Mouse (Mus musculus) CH12.LX (cell line): ENCODE results near the gene Tmem138. TPM values are rescaled to one million over a fixed set of nuclear protein-coding genes. Genes with fewer than 3 reads are reported as not detected.

ENCODE experiments used
- DNase-seq: peaks from one replicate; pipeline ENCODE4 v3.0.0-alpha.2; 2013; ENCODE audit errors: extremely low read depth
- H3K27ac ChIP-seq: 2 replicates; pipeline ENCODE4 v1.5.1; 2012; ENCODE audit warnings: low read depth, mild to moderate bottlenecking, control low read depth, moderate library complexity; ENCODE audit not compliant: insufficient read depth
- H3K27me3 ChIP-seq: replicated peaks from 2 replicates; pipeline ENCODE3; 2012; ENCODE audit warnings: inconsistent platforms
- H3K36me3 ChIP-seq, 2 experiments: replicated peaks in 1 of 2; 2 replicates each; pipeline versions ENCODE3 to v1.6.1; 2012; ENCODE audit warnings: inconsistent platforms in 1 of 2, low read length in 1 of 2, mild to moderate bottlenecking in 1 of 2, mixed read lengths in 1 of 2, moderate library complexity in 1 of 2; ENCODE audit not compliant: control insufficient read depth in 1 of 2, insufficient read depth in 1 of 2
- H3K4me1 ChIP-seq, 2 experiments: 2 replicates each; pipeline ENCODE4 v1.6.1; 2012; ENCODE audit warnings: inconsistent platforms in 1 of 2, moderate library complexity in 1 of 2; ENCODE audit not compliant: insufficient read depth in 2 of 2, control insufficient read depth in 1 of 2
- H3K4me2 ChIP-seq: 2 replicates; pipeline ENCODE4 v1.6.1; 2012; ENCODE audit warnings: low read depth, mild to moderate bottlenecking, control low read depth; ENCODE audit not compliant: poor library complexity, insufficient read depth, severe bottlenecking
- H3K4me3 ChIP-seq, 3 experiments: fragments of 150-350 bp in 1 of 3; sonication (generic) in 1 of 3; replicated peaks in 1 of 3; 2 replicates each; pipeline versions ENCODE3 to v1.5.1; 2011 to 2012; ENCODE audit warnings: low read depth in 2 of 3, low read length in 2 of 3, mild to moderate bottlenecking in 2 of 3, moderate library complexity in 2 of 3, control low read depth in 1 of 3, improper control_type of control experiment in 1 of 3, inconsistent platforms in 1 of 3, mixed read lengths in 1 of 3; ENCODE audit not compliant: poor library complexity in 1 of 3
- H3K79me2 ChIP-seq: replicated peaks from 2 replicates; pipeline ENCODE4 v1.6.1; 2012; ENCODE audit warnings: mild to moderate bottlenecking, moderate library complexity; ENCODE audit not compliant: control insufficient read depth, poor library complexity, insufficient read depth, severe bottlenecking; ENCODE audit errors: extremely low read depth
- H3K9ac ChIP-seq: 2 replicates; pipeline ENCODE4 v1.6.1; 2012; ENCODE audit warnings: low read depth, mild to moderate bottlenecking, control low read depth, moderate library complexity; ENCODE audit not compliant: insufficient read depth
- H3K9me3 ChIP-seq: replicated peaks from 2 replicates; pipeline ENCODE3; 2012; ENCODE audit warnings: low read length, inconsistent platforms, mixed read lengths
- BHLHE40 ChIP-seq: IDR thresholded peaks from 2 replicates; pipeline ENCODE4 v1.6.1; 2011; ENCODE audit warnings: mild to moderate bottlenecking, low read depth, low read length, improper control_type of control experiment
- CHD1 ChIP-seq: IDR thresholded peaks from 2 replicates; pipeline ENCODE4 v1.6.1; 2012; ENCODE audit warnings: low read depth, low read length, improper control_type of control experiment, inconsistent platforms
- CHD2 ChIP-seq: IDR thresholded peaks from 2 replicates; pipeline ENCODE4 v1.6.1; 2011; ENCODE audit warnings: low read length, improper control_type of control experiment
- ELF1 ChIP-seq: IDR thresholded peaks from 2 replicates; pipeline ENCODE4 v1.6.1; 2014; ENCODE audit warnings: low read depth, mild to moderate bottlenecking, inconsistent platforms, low read length, improper control_type of control experiment
- EP300 ChIP-seq: IDR thresholded peaks from 2 replicates; pipeline ENCODE4 v1.6.1; 2011; ENCODE audit warnings: low read length, improper control_type of control experiment
- ETS1 ChIP-seq: conservative IDR thresholded peaks from 2 replicates; pipeline ENCODE4 v1.6.1; 2012; ENCODE audit warnings: low read depth, mild to moderate bottlenecking, inconsistent platforms, low read length, improper control_type of control experiment, moderate library complexity
- HCFC1 ChIP-seq: IDR thresholded peaks from 2 replicates; pipeline ENCODE4 v1.6.1; 2012; ENCODE audit warnings: low read depth, mild to moderate bottlenecking, inconsistent platforms, low read length, improper control_type of control experiment
- IRF4 ChIP-seq: IDR thresholded peaks from 2 replicates; pipeline ENCODE4 v1.6.1; 2014; ENCODE audit warnings: low read depth, mild to moderate bottlenecking, inconsistent platforms, low read length, improper control_type of control experiment
- MAFK ChIP-seq: IDR thresholded peaks from 2 replicates; pipeline ENCODE4 v1.6.1; 2011; ENCODE audit warnings: low read length, improper control_type of control experiment; ENCODE audit not compliant: insufficient replicate concordance
- MAZ ChIP-seq: IDR thresholded peaks from 2 replicates; pipeline ENCODE4 v1.6.1; 2012; ENCODE audit warnings: low read depth, mild to moderate bottlenecking, inconsistent platforms, low read length, improper control_type of control experiment, moderate library complexity
- MEF2A ChIP-seq: IDR thresholded peaks from 2 replicates; pipeline ENCODE4 v1.6.1; 2014; ENCODE audit warnings: low read depth, mild to moderate bottlenecking, inconsistent platforms, low read length, improper control_type of control experiment, borderline replicate concordance
- MXI1 ChIP-seq: IDR thresholded peaks from 2 replicates; pipeline ENCODE4 v1.6.1; 2011; ENCODE audit warnings: mild to moderate bottlenecking, low read depth, low read length, improper control_type of control experiment
- MYC ChIP-seq: IDR thresholded peaks from 2 replicates; pipeline ENCODE4 v1.6.1; 2011; ENCODE audit warnings: low read depth, mild to moderate bottlenecking, improper control_type of control experiment, low read length
- NELFE ChIP-seq: IDR thresholded peaks from 2 replicates; pipeline ENCODE4 v1.6.1; 2011; ENCODE audit warnings: low read depth, low read length, improper control_type of control experiment
- PAX5 ChIP-seq: IDR thresholded peaks from 2 replicates; pipeline ENCODE4 v1.6.1; 2012; ENCODE audit warnings: low read length, inconsistent platforms, mixed read lengths
- RCOR1 ChIP-seq: conservative IDR thresholded peaks from 2 replicates; pipeline ENCODE4 v1.6.1; 2012; ENCODE audit warnings: low read depth, mild to moderate bottlenecking, inconsistent platforms, low read length, improper control_type of control experiment
- SIN3A ChIP-seq: IDR thresholded peaks from 2 replicates; pipeline ENCODE4 v1.6.1; 2012; ENCODE audit warnings: low read length, improper control_type of control experiment, inconsistent platforms
- TBP ChIP-seq: conservative IDR thresholded peaks from 2 replicates; pipeline ENCODE4 v1.6.1; 2011; ENCODE audit warnings: low read depth, low read length, improper control_type of control experiment
- UBTF ChIP-seq: IDR thresholded peaks from 2 replicates; pipeline ENCODE4 v1.6.1; 2012; ENCODE audit warnings: low read depth, mild to moderate bottlenecking, inconsistent platforms, low read length, improper control_type of control experiment, moderate library complexity
- USF2 ChIP-seq: conservative IDR thresholded peaks from 2 replicates; pipeline ENCODE4 v1.6.1; 2011; ENCODE audit warnings: low read depth, low read length, improper control_type of control experiment
- ZMIZ1 ChIP-seq: IDR thresholded peaks from 2 replicates; pipeline ENCODE4 v1.6.1; 2012; ENCODE audit warnings: low read depth, mild to moderate bottlenecking, inconsistent platforms, low read length, improper control_type of control experiment
- ZNF384 ChIP-seq: IDR thresholded peaks from 2 replicates; pipeline ENCODE4 v1.6.1; 2012; ENCODE audit warnings: low read depth, low read length, improper control_type of control experiment, inconsistent platforms
- dilution Hi-C: fragments of 300-500 bp; cut with MboI; formaldehyde crosslinking; loops from 2 replicates; pipeline ENCODE4 v1.14.3; 2020; ENCODE audit warnings: low sequenced_read_pairs; ENCODE audit not compliant: extremely low pct_unique_long_range_greater_than_20kb, extremely low pct_ligation_motif_present
- in situ Hi-C: fragments of 300-500 bp; cut with MboI; formaldehyde crosslinking; loops from 3 replicates; pipeline ENCODE4 v1.14.3; 2019; ENCODE audit warnings: low sequenced_read_pairs, low pct_ligation_motif_present, low pct_unique_long_range_greater_than_20kb, mixed read lengths
- polyA plus RNA-seq: library from polyadenylated mRNA; unstranded; fragments of >175 nt; gene quantifications from 2 replicates; pipeline ENCODE4 v1.2.1, GENCODE M21; 2012; ENCODE audit warnings: low read depth; ENCODE audit not compliant: insufficient read length
- total RNA-seq, 2 experiments: library from RNA; depleted of rRNA; stranded (reverse); fragments of 300-350 nt in 1 of 2; fragments of >200 nt in 1 of 2; gene quantifications; 2 replicates each; pipeline ENCODE4 v1.2.3; 2012 to 2014

Gene Tmem138
- total and polyA plus RNA-seq, 3 experiments = 14.0 to 30.9 (median 14.7) TPM

DNA sequence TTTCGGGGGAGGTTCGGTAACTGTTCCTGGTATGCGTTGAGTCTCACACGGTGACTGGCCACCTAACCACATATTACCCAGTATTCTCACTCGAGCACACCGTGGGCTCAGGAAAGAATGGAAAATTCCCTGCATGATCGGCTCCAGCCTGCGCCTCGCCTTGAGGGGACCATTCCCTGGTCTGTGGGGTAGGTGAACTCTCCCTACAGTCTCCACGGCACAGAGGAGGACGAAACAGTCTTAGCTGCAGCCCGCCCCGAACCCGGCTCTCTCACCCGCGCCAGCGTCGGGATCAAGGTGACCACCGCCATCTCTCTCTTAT, 52.4 kb downstream of the Tmem138 start:
- H3K4me2 ChIP-seq = no peak overlapping the region
- peaks cover 9 to 63% of the 10 kb centered on the region in 2 experiments for H3K4me1 ChIP-seq
- no peak for DNase-seq
- peaks cover 5 to 25% of the 10 kb centered on the region in 2 experiments for H3K36me3 ChIP-seq
- in situ Hi-C loops = no loop called here
- dilution Hi-C loops = no loop called here
- TF ChIP-seq USF2 (no peak), MYC (peak; percentile 49; the same call in 1 of the 2 replicates), IRF4 (no peak), MAFK (no peak), ZMIZ1 (0 out of 2 replicates have a peak, but pooled peaks have one; percentile 87), ZNF384 (no peak), SIN3A (no peak; the same call in 1 of the 2 replicates), MAZ (no peak), MXI1 (peak; percentile 73; the same call in 1 of the 2 replicates), BHLHE40 (0 out of 2 replicates have a peak, but pooled peaks have one; percentile 12), UBTF (no peak), EP300 (0 out of 2 replicates have a peak, but pooled peaks have one; percentile 35), ELF1 (no peak), HCFC1 (no peak), MEF2A (no peak), TBP (no peak), NELFE (no peak; the same call in none of the 2 replicates), PAX5 (no peak), CHD1 (peak; percentile 37; the same call in 1 of the 2 replicates), ETS1 (peak; percentile 26; the same call in 1 of the 2 replicates)
- H3K9ac ChIP-seq = peak overlapping the region; percentile 72
- peak overlapping the region; percentile 69 for H3K27ac ChIP-seq
- H3K4me3 ChIP-seq = peak overlapping the region; percentile 90 to 96 (median 94)
- H3K79me2 ChIP-seq = peaks cover 53% of the 10 kb centered on the region
- no peaks in the 10 kb centered on the region for H3K27me3 ChIP-seq
- H3K9me3 ChIP-seq = no peaks in the 10 kb centered on the region

- H3K79me2 ChIP-seq = peaks cover 53% of the 10 kb centered on the region
- no peaks in the 10 kb centered on the region for H3K9me3 ChIP-seq
- no peaks in the 10 kb centered on the region for H3K27me3 ChIP-seq
- H3K36me3 ChIP-seq = peaks cover 5 to 18% of the 10 kb centered on the region in 2 experiments
- no peak overlapping the region for H3K27ac ChIP-seq
- peak overlapping the region; percentile 27 for H3K4me2 ChIP-seq
- dilution Hi-C loops (no loop called here), in situ Hi-C loops (no loop called here)
- H3K9ac ChIP-seq = peak overlapping the region; percentile 72; the same call in 1 of the 2 replicates
- peaks cover 9 to 70% of the 10 kb centered on the region in 2 experiments for H3K4me1 ChIP-seq
- peak overlapping the region in 2 of 3 experiments; percentile 94 to 96 for H3K4me3 ChIP-seq
- TF ChIP-seq MEF2A (no peak), MAFK (no peak), CHD1 (no peak), CHD2 (no peak), RCOR1 (no peak)
- no peak for DNase-seq
Measured at GRCm38 (mm10) chr19:10523483-10524080, 53.6 kb downstream of the Tmem138 start.
